Mouse (Mus musculus) cerebellum, adult 18-20 months (tissue): ENCODE measurements around the gene Ptpru.

Source experiments
- DNase-seq, 2 experiments: peaks; one replicate each; pipeline ENCODE4 v3.0.0; 2021

The Ptpru gene

DNA sequence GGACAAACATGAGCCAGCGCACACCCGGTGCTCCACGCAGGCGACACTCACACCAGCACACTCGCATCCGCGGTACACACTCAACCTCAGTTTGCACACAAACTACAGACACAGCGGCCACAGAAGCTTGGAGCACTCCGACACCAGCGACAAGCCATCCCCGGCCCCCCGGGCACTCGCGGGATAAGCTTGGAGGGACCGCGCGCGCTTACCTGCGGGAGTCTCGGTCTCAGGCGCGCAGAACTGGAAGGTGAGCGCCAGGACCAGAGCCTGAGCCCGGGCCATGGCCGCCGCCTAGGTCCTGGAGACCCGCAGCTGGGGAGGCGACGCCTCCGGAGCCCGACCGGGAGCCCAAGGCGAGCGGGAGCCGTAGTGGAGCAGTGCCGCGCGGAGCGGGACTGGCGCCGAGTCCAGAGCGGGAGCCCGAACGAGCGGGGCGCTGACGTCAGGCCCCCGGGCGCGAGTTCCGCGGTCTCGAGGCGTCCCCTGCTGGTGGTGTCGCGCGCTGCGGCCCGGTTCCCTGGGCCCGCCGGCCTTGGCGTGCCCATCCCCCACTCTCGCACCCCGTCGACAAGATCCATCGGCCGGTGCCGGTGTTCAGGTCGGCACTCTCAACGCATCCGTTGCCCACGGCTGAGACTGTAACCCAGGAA lies at the start of gene Ptpru:
Gene Ptpru (minus strand): TSS at position 417 of the 653 bp plus-strand sequence.
- peak; percentile 91 to 99 for DNase-seq

DNA sequence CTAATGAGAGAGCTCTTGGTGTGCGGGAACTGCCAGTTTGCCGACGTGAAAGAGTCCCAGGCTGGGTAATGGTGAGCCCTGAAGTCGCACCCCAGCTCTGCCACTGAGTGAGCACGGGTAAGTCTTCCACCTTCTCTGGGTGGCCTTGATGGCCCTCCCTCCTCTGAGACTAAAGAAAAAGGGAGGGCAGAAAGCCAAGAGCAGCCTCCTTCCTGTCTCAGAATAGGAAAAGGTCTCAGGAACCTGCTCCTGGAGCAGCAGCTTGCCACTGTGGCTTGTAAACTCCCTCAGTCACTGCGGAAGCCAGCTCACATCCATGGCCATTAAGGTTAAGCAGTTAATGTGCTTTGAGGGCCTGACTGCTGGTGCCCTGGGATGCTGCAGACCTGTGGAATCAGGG lies 47.3 kb upstream of the Ptpru start:
- DNase-seq: no peak

DNA sequence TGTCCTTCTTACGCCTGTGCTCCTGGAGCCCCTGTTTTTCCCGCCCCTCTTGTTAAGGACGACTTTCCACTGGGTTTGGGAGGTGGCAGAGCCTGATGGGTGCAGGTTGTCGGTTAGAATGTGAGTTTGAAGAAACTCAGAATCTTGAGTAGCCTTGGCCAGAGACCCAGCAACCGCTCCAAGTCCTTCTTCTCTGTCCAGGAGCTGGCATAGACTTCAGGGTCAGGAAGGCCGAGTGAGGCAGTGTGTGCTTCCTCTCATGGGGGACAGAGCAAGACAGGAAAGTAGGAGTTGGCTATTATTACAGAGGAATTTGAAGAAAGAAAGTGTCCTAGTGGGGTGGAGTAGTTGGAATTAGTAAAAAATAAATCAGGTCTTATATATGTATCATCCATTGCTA lies 45.5 kb upstream of the Ptpru start:
- no peak for DNase-seq

DNA sequence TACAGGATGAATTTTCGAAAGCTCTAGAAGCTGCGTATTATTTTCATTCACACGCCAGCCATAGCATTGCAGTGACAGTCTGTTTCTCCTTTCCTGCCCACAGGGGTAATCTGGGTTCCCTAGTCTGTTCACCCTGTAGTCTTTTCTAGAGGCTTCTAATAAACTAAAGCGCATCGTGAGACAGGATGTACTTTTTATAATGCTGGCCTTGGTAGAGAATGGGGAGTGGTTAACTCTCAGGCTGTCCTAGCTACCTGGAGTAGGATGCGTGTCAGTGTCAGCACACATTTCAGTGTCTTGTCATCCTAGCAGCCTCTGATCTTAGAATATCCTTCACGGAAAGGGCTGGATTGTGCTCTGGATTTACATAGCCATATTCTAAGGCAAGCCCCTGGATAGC lies 43.2 kb upstream of the Ptpru start:
- no peak for DNase-seq

DNA sequence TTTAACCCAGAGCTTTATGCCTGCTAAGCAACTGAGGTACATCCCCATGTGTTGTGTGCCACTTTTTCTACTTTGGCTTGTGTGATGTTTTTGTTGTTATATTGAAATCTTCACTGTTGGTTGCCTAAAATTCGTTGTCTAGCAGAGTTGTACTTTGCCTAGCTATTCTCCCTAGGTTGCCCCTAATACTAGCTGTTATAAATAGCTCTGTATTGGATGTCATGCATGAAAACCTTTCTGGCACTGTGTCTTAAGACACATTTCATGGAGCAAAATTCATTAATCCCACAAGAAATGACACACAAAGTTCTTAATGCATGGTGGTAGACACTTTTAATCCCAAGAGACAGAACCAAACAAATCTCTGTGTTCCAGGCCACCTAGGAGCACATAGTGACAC lies 41.6 kb upstream of the Ptpru start:
- DNase-seq: no peak

DNA sequence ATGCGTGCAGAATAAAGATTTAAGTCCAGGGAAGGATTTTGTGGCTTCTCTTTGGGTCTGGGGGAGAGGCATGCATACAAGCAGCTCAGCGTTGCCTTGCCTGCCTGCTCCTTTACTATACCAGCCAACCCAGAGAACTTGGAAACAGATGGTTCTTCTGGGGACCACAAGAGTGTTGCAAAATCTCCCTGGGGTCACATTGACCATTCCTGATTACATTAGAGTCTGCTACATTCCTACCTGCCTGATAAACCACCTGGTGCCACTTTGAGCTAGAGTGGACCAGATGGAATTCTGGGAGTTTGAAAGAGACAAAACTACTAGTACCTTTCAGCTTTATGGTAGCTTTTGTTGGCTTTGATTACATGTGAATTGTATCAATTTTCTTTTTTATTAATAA lies 38.7 kb upstream of the Ptpru start:
- DNase-seq: no peak

DNA sequence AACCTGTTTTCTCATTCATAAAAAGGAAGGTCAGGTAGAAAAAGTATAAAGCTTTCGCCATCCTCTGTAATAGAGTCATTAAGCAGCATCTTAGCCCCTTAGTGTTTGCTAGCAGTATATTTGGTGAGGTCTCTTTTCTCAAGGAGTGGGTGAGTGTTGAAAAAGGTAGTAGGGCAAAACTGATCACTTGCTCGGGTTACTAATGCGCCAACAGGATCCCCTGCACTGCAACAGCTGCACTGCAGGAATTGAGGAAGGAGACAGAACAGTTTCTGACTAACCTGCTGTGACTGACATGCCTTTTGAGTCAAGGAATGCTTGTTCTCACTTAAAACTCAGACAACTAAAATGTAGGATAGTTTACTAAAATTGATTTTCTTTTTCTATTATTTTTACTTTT lies 37.2 kb upstream of the Ptpru start:
- no peak for DNase-seq

DNA sequence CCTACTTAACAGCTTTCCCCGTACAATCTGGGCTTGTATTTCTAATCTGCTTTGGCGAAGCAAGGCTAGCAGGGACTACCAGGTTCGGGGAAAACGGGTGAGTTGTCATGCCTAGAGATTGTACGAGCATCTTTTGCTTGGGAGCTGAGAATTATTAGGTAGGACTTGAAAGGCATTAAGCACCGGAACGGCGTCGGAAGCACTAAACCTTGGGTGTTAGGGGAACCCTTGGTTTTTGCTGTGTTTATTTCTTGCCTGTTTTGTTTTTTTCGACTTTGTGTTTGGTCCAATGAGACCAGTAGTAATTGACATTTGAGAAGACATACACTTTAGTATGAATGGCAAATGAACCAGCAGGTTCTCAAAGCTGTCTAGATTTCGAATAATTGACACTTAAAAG lies 36.5 kb upstream of the Ptpru start:
- no peak for DNase-seq

DNA sequence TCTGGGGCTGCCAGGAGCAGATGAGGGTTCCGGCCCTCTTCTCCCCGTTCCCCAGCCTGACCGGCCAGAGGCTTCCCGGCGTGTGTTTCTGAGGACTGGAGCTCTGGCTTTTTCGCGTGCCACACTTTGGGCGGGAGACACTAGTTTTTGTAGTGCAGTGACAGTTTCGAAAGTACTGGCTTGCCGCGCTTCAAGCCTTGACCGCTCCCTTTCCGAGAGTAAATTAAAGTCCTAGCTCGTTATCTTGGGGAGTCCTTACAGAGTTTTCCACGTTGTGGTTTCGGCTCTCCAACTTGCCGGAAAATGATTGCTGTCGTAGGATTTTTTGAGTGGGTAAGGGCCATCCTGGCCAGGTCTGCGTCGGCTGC lies 36.1 kb upstream of the Ptpru start:
- DNase-seq: no peak

DNA sequence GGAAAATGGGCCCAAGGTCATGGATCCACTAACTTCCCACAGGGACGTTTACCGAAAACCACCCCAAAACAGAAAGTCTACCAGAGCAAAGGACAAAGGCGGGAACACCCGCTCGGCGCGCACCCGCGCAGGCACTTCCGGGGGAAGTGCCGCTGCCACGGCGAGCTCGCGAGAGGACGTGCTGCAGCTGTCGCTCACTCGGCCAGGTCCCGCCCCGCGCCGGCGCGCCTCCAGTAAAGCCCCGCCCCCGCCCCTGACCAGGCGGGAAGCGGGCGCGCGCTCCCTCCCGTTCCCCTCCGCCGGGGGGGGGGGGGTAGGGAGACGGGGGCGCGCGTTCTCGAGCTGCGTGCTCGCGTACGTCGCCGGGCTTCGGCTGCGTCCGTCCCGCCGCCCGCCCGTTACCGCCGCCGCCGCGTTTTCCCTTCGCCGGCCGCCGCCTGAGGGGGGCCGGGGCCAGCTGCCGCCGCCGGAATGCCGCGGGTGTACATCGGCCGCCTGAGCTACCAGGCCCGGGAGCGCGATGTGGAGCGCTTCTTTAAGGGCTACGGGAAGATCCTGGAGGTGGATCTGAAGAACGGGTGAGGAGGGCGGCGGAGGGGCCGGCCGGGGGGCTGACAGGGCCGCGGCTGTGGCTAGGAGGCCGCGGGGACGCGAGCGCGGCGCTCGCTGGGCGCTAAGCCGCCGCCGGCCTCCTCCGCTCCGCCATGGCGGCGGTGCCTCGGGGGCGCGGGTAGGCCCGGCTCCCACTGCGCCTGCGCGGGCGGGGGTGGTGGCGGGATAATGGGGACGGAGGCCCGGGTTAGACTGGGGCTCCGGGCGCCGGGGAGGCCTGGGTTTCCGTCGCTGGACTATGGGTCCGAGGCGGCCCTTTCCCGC lies 35.4 kb upstream of the Ptpru start, which contains the start of gene Srsf4:
Gene Srsf4 (plus strand): TSS at position 325 of the 876 bp plus-strand sequence.
- peak; percentile 91 to 95 for DNase-seq

DNA sequence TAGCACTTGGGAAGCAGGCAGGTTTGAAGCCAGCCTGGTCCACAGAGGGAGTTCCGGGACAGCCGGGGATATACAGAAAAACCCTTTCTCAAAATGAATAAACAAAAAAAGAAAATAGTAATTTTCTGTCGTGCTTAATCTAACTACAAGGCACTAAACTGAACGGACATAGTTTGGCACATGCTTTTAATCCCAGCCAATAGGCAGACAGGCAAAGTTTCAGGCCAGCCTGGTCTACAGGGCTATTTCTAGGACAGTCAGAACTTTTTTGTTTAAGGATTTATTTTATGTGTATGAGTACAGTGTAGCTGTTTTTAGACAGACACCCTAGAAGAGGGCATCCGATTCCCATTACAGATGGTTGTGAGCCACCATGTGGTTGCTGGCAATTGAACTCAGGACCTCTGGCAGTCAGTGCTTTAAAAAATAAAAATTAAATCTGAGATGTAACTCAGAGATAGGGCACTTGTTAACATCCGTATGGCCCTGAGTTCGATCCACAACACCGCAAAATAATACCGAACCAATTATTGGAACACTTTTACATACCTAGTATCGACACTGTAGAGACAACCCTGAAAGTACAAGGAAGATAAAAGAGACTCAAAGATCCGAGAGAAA lies 34.7 kb upstream of the Ptpru start:
- no peak for DNase-seq

DNA sequence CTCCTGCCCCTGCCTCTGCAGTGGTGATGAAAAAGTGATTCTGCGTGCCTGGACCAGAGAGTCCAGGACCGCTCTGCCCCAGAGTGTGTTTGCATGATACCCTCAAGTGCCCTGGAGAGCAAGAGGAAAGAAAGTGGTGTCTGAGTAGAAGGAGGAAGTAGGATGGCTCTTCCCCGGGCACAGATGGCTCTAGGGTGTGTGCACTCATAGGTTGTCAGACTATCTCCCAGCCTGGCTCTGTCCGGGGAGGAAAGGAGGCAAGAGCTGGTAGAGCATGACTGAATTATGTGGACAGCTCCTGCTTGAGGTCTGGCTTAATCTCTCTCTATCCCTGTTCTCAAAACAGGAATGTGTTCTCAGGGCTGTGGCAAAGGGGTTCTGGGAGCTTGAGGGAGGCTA lies 23.3 kb upstream of the Ptpru start:
- no peak for DNase-seq

DNA sequence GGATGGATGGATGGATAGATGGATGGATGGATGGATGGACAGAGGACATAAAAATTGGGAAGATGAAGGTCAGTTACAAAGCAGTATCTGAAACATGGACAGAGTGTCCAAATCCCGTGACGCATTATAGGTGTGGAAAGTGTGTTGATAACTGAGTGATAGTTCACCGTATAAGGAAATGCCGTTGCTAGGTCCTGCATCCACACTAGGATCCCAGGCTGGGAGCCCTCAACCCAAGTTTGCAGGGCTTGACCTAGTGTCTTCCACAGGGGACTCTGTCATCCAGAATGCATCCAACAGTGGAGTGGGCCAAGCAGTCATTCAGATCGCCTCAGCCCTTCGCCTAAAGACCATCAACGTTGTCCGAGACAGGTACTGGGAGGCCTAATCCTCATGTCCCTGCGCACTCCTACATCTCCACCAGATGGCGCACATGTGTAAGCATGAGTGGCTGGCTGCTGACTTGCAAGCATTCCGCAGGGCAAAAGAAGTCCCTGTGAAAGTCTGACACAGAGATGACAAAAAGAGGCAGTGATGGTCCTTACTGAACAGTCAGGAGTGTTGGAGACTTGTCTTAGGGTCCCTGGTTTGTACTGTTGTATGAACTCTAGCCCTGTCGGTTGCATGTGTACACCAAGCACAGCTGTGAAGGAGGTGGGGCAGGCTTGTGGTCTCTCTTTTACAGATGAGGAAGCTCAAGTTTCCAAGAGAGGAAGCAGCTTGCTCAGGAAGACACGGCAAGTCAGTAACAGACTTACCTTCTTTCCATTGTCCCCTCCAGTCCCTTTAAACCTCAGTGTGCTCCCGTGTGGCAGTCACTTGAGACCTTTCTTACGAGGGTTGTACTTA lies 22.6 kb upstream of the Ptpru start:
- DNase-seq: peak; percentile 83 to 84

DNA sequence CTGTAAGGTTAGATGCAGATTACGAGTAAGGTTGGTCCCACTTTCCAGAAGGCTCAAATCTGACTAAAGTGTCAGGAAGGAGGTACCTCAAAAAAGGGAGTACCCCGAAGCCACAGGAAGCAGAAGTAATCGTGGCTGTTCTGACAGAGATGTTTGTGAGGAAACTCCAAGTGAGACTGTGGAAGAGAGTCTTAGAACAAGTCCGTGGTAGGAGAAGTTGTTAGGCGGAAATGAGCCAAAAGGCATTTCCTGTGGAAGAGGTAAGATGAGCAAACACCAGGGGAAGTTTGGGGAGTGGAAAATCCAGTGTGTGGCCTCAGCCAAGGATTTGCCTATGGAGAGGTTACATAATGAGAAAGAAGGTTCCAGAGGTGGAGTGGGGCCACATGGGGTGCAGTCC lies 16.9 kb upstream of the Ptpru start:
- no peak for DNase-seq

DNA sequence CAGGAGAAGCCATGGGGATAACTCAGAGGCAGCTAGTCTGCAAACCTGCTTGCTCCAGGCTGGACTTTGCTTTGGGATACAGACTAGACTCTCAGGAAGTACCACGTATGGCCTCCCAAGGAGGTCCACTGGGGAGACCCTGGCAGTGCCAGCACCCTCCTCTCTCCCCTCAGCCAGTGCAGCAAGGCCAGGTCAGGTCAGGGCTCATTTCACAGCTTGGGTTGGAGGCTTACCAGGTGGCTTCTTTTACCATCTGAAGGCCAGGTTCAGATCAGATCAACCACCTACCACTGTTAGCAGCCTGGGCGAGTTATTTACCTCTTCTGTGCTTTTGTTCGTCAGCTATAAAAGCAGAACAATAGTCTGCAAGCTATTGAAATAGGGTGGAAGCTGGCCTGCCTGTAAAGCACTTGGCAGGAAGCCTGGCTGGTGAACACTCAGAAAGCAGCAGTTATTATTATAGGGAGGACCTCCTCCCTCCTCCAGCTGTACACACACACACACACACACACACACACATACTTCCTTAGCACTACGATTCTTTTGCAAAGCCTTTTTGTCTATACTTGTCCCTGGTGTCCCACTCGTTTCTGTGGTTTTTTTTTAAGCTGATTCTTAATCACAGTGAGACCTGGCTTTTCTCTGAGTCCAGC lies 12.0 kb upstream of the Ptpru start:
- no peak for DNase-seq

DNA sequence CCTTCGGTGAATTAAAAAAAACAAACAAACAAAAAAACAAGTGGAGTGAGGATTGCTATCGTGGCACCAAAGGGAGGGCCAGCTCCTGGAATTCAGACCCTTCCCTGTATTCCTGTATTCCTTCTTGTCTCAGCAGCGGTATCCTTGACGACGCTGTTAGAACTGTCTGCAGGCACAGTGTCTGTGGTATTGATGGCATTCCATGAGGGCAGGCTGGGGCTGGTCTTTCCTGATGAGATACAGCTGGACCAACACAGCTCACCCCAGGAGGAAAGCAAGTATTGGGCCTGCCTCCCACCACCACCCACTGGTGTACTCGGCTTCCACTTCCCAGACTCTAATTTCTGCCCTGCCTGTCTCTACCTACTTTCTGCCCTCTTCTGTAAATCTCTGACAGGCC lies 10.0 kb upstream of the Ptpru start:
- DNase-seq: no peak

DNA sequence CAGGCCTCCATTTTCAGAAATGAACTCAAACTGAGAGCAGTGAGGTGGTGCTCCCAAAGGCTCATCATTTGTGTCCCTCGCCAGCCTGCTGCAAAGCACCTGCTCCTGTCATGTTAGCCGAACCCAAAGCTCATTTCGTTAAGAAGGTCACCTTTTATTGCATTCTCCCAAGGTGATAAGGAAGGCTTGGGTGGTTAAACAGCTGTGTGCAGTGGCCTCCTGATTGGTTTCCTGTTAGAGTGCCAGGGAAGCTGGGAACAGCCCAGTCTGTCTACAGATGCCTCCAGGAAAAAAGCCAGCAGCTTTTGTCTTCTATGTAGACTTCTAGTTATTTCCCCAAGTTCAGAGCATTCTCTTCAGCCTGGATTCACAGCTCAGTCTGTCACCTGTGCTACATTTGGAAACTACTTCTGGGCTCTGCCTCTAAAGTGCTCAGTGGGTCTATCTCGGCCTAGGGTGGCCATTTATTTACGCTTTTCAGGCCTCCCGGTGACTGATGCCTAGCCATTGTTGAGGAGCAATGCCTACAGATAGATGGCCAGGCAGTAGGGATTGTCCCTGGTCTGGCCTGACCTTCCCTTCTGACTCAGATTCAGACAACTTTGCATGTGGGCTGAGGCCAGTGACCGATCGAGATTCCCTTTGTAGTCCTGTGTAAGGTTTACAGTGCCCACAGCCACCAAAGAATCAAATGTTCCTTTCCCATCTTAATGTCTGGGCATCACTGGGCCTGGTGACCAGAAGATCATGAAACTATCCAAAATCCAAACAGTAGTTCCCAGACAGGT lies 8.1 kb upstream of the Ptpru start:
- no peak for DNase-seq

DNA sequence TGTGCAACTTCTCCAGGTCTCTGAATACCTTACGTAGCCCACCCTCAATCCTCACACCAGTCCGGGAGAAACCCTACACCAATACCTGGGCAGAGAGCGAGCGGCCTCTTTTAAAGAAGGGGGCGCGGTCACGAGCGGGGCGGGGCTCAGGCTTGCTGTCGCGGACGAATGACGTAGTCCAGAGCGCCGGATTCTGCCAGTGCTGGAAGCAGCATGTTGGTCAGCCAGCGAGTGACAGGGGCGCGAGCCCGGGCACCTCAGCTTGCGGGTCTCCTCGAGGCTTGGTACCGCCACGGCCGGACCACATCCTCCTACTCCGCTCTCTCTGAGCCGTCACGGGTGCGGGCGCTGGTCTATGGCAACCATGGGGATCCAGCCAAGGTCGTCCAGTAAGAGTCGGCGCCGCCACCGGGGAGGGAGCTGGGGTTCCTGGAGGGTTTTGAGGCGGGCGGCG lies 5.2 kb upstream of the Ptpru start, which contains the start of gene Mecr:
Gene Mecr (plus strand): TSS at position 181 of the 454 bp plus-strand sequence.
- DNase-seq: peak; percentile 92 to 95

DNA sequence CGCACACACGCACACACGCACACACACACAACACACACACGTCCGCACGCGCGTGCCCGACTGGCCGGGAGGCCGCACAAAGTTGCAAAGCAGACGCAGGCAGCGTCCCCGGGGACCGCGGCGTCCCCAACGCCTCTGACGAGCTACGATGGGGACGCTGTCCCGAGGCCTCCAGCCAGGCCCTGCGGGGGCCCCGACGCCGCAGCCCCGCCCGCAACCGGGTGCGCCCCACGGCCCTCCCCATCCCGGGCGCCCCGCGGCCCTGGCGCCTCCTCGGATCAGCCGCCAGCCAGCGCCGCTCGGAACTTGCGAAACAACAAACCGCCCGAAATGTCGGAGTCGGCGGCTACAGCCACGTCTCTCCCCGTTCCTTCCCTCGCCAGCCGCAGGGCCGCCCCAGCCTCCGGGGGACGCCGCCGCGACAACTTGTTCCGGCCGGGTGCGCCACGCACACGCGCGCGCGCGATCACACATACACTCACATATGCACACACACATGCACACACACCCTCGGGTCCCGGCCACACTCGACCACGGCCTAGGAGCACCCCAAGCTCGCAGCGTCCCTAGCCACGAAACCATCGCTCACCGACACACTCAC lies 1.1 kb downstream of the Ptpru start:
- peak; percentile 32 to 69 for DNase-seq

DNA sequence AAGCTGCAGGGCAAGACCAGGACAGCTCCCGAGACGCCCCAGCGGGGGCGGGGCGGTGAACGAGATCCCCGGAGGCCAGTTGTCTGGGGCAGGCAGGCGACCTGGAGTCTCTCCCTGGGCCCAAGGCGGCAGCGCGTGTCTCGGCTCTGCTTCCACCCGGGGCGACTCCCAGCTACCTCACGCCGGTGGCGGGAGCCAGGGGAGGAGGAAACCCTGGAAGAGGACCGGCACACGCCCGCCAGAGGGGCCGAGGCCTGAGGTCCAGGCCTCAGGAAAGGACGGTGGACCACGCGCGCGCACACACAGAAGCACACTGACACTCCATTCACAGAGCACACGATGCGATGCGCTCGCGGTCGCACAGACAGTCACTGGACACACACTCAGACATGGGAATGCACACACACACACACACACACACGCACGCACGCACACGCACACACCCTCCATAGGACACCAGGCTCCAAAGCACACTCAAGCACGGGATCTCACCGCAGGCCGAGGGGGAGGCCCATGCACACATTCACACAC lies 1.7 kb downstream of the Ptpru start:
- DNase-seq: peak; percentile 48 to 57
